Mouse (Mus musculus): ENCODE data around the gene Sned1. TPM values are rescaled to one million over a fixed set of nuclear protein-coding genes. Genes with fewer than 3 reads are reported as not detected.
A peak's percentile ranks its signal among the peaks of the same experiment; 100 is the strongest.
"Not testable (repeated sequence)": the region's sequence is repeated elsewhere in the genome, so short reads cannot be mapped to it uniquely, and the experiment has no call there.

Sned1 gene
- polyA plus RNA-seq, 1 experiment from 2014 or later: 10.4 TPM

GRCm38 (mm10) chr1:93289678-93290214 is 54.1 kb downstream of the Sned1 start:
- Histone ChIP-seq H3K9me3 (no peaks in the 10 kb centered on the region), H3K4me2 (replicated peaks) (no peak overlapping the region), H3K4me1 (no peaks in the 10 kb centered on the region), H3K27me3 (replicated peaks) (no peaks in the 10 kb centered on the region), H3K36me3 (no peaks in the 10 kb centered on the region), H3K9ac (no peak overlapping the region), H3K4me3 (no peak overlapping the region), H3K27ac (no peak overlapping the region)
- no peak for ATAC-seq (ENCODE audit: low FRiP score, low read depth)
- whole genome bisulfite sequencing: 63% methylated on average over 3 of the region's 3 CpGs

DNA sequence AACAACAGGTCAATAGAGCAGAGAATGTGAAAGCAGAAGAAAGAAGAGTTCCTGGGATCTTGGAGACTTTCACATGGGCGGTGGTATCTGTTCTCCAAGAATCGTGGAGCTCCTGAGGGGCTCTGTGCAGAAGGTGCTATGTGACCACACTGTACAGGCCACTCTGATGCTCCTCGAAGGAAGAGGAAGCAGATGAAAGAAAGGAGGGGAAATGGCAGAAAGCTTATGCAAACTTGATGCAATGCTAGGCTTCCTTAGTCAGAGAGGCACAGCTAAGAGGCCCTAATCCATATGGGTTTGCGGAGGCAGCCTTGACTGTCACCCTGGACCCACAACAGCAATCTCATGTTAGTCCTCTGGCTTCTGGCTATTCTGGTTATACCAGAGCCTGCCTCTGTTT is 55.3 kb downstream of the Sned1 start:
- ATAC-seq (ENCODE audit: low FRiP score, low read depth): no peak

DNA sequence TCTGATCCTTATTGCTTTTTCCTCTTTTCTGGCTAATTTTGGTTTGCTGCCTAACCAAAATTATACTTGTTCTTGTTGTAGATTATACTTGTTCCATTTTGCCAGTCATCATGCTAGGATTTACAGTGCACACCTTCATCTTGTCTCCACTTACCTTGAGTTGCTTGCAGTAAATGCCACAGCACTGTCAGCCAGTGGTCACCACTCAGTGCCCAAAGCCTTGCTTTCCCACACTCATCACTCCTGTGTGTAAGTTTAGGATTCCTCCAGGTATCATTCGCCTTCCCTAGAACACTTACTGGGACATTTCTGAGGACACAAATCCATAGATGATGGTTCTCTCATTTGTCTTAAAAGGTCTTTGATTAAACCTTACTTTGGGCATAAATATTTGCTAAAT is 56.0 kb downstream of the Sned1 start:
- no peak overlapping the region for H3K9ac ChIP-seq
- H3K36me3 ChIP-seq: peaks cover 12% of the 10 kb centered on the region; the same call in 1 of the 2 replicates
- no peak overlapping the region for H3K27ac ChIP-seq
- H3K27me3 ChIP-seq (replicated peaks): no peaks in the 10 kb centered on the region
- H3K4me3 ChIP-seq: no peak overlapping the region
- H3K9me3 ChIP-seq: no peaks in the 10 kb centered on the region
- no peak overlapping the region for H3K4me2 ChIP-seq (replicated peaks)
- no peaks in the 10 kb centered on the region for H3K4me1 ChIP-seq
- ATAC-seq (ENCODE audit: low FRiP score, low read depth): no peak
- 90% methylated on average over 1 of the region's 1 CpGs for WGBS

More for the DNA sequence above, 55.3 kb downstream of the Sned1 start:
- 84% methylated on average over 4 of the region's 4 CpGs for WGBS
- H3K9me3 ChIP-seq: no peaks in the 10 kb centered on the region
- H3K4me1 ChIP-seq: no peaks in the 10 kb centered on the region
- no peaks in the 10 kb centered on the region for H3K27me3 ChIP-seq (replicated peaks)
- no peak overlapping the region for H3K9ac ChIP-seq
- H3K36me3 ChIP-seq: peaks cover 6% of the 10 kb centered on the region; the same call in 1 of the 2 replicates
- no peak overlapping the region for H3K4me3 ChIP-seq
- no peak overlapping the region for H3K27ac ChIP-seq
- no peak overlapping the region for H3K4me2 ChIP-seq (replicated peaks)

DNA sequence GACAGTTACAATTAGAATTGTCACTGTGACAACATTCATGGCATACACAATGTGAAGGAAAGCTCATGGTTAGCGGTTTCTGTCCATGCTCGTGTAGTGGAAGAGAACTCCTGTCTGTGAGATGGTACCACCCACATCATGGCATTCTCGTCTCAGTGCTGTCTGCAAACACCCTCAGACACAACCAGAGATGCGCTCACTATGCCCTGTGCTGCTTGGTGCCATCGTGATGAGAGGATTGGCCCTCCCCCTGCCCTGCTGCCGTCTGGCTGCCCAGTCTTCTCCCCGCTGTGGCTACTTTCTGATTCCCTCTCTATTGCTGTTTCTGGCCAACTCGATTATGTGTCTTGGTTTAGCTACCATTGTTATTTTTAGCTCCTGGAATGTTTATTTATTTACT is 56.4 kb downstream of the Sned1 start:
- Histone ChIP-seq H3K27ac (no peak overlapping the region), H3K4me1 (no peaks in the 10 kb centered on the region), H3K4me2 (replicated peaks) (no peak overlapping the region), H3K36me3 (peaks cover 16% of the 10 kb centered on the region; the same call in 1 of the 2 replicates), H3K9me3 (no peaks in the 10 kb centered on the region), H3K27me3 (replicated peaks) (no peaks in the 10 kb centered on the region), H3K4me3 (no peak overlapping the region), H3K9ac (no peak overlapping the region)
- no peak for ATAC-seq (ENCODE audit: low FRiP score, low read depth)
- 85% methylated on average over 8 of the region's 8 CpGs for WGBS

DNA sequence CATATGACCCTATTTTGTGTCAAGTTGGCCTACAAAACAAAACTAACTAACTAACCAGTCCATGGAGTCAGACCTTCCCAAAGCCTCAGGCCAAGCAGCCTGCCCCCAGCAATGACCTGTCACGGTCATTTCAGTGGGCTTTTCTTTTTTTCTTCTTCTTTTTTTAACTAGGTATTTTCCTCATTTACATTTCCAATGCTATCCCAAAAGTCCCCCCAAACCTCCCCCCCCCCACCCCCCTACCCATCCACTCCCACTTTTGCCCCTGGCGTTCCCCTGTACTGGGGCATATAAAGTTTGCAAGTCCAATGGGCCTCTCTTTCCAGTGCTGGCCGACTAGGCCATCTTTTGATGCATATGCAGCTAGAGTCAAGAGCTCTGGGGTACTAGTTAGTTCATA is 58.9 kb downstream of the Sned1 start:
- 83% methylated on average over 3 of the region's 3 CpGs for WGBS
- not testable (repeated sequence) for H3K9ac ChIP-seq, H3K9me3 ChIP-seq

GRCm38 (mm10) chr1:93299791-93300190 is 64.2 kb downstream of the Sned1 start:
- H3K27ac ChIP-seq: no peak overlapping the region
- H3K9ac ChIP-seq: no peak overlapping the region
- no peak for ATAC-seq (ENCODE audit: low FRiP score, low read depth)
- no peak overlapping the region for H3K4me3 ChIP-seq
- H3K27me3 ChIP-seq (replicated peaks): no peaks in the 10 kb centered on the region
- WGBS: 90% methylated on average over 4 of the region's 4 CpGs
- H3K4me1 ChIP-seq: peaks cover 6% of the 10 kb centered on the region
- peaks cover 87% of the 10 kb centered on the region for H3K36me3 ChIP-seq
- no peaks in the 10 kb centered on the region for H3K9me3 ChIP-seq
- no peak overlapping the region for H3K4me2 ChIP-seq (replicated peaks)

More for the DNA sequence above, 58.9 kb downstream of the Sned1 start:
- peaks cover 37% of the 10 kb centered on the region for H3K36me3 ChIP-seq
- H3K4me1 ChIP-seq; H3K27me3 ChIP-seq (replicated peaks); H3K4me2 ChIP-seq (replicated peaks); H3K4me3 ChIP-seq; H3K27ac ChIP-seq; ATAC-seq (ENCODE audit: low FRiP score, low read depth): not testable (repeated sequence)

- 96% methylated on average over 3 of the region's 3 CpGs for WGBS
- Histone ChIP-seq H3K4me2 (replicated peaks) (no peak overlapping the region), H3K4me3 (no peak overlapping the region), H3K9me3 (no peaks in the 10 kb centered on the region), H3K9ac (no peak overlapping the region), H3K27ac (no peak overlapping the region), H3K4me1 (peaks cover 10% of the 10 kb centered on the region), H3K36me3 (peaks cover 85% of the 10 kb centered on the region), H3K27me3 (replicated peaks) (no peaks in the 10 kb centered on the region)
- no peak for ATAC-seq (ENCODE audit: low FRiP score, low read depth)
Measured at GRCm38 (mm10) chr1:93300578-93300977, 64.9 kb downstream of the Sned1 start.

DNA sequence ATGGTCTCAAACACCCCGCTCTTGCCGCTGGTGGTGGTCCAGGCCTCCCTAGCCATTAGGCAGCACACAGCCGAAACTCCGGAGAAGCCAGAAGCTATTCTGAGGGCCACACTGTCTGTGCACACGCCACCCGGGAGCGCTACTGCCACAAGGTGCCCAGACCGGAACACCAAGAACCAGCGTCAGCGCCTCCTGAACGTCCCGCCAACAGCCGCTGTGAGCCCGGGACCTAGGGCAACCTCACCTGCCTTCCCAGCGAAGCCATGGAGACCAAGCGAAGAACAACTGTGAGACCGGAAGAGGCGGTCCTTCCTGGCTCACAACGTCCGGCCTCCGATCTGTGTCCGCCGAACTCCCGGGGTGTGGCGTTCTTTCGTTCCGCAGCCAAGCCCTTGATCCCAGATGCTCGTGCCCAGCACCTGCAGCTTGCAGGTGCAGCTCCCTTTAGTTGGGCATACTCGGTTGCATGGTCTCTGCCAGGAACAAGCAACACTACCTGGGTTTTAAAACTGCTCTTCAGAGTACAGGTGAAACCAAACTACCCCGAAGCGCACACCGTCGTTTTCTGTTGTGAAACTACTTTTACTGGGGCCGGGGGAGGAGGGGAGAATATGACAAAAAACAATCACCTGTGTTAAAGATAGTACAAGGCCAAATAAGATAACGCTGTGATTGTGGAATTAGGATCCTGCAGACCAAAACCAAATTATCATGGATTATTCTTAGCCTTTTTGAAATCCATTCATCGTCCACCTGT is 70.1 kb downstream of the Sned1 start, which contains the start of gene Mterf4:
TSS of gene Mterf4 (minus strand) at position 335 of the 757 bp plus-strand sequence.
- peak; percentile 94 for ATAC-seq (ENCODE audit: low FRiP score, low read depth)
- no peak within 1 kb of the TSS for H3K27ac ChIP-seq

GRCm38 (mm10) chr1:93323973-93324372 is 88.3 kb downstream of the Sned1 start:
- H3K4me3 ChIP-seq: no peak overlapping the region
- no peak overlapping the region for H3K27ac ChIP-seq
- no peak for ATAC-seq (ENCODE audit: low FRiP score, low read depth)
- H3K4me1 ChIP-seq: no peaks in the 10 kb centered on the region
- no peak overlapping the region for H3K4me2 ChIP-seq (replicated peaks)
- H3K36me3 ChIP-seq: peaks cover 73% of the 10 kb centered on the region
- no peak overlapping the region for H3K9ac ChIP-seq
- 92% methylated on average over 6 of the region's 6 CpGs for WGBS
- no peaks in the 10 kb centered on the region for H3K9me3 ChIP-seq
- no peaks in the 10 kb centered on the region for H3K27me3 ChIP-seq (replicated peaks)

More for the DNA sequence above, 70.1 kb downstream of the Sned1 start, which contains the start of gene Mterf4:
- Histone ChIP-seq H3K36me3 (peaks cover 50% of the 10 kb centered on the region), H3K9me3 (no peaks in the 10 kb centered on the region), H3K4me1 (peaks cover 10% of the 10 kb centered on the region), H3K4me2 (replicated peaks) (peak within 1 kb of the TSS; percentile 81), H3K4me3 (peak within 1 kb of the TSS; percentile 69), H3K27me3 (replicated peaks) (no peaks in the 10 kb centered on the region), H3K9ac (peak within 1 kb of the TSS; percentile 76)
- 8% methylated on average over 36 of the region's 36 CpGs for WGBS

DNA sequence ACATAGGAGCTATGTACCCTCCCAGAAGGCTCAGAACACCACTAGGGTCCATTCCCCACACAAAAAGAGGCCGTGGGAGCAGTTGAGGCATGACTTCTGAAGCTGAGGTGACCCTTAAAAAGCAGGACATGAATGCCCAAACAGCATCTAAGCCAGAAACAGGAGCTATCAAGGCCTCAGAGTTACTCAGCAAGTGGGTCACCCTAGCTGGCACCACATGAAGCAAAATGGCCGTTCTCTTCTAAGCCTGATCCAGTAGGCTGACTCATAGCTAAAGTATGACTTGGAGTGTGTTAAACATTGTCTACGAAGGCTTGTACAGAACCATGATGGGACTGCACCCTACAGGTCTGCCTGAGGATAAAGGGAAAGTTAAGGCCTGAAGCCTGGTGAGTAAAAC is 90.8 kb downstream of the Sned1 start:
- Histone ChIP-seq H3K9ac (no peak overlapping the region), H3K36me3 (peaks cover 52% of the 10 kb centered on the region), H3K9me3 (no peaks in the 10 kb centered on the region), H3K4me1 (no peaks in the 10 kb centered on the region), H3K4me3 (no peak overlapping the region), H3K27ac (no peak overlapping the region), H3K27me3 (replicated peaks) (no peaks in the 10 kb centered on the region), H3K4me2 (replicated peaks) (no peak overlapping the region)
- no peak for ATAC-seq (ENCODE audit: low FRiP score, low read depth)
- 90% methylated on average over 3 of the region's 3 CpGs for WGBS

DNA sequence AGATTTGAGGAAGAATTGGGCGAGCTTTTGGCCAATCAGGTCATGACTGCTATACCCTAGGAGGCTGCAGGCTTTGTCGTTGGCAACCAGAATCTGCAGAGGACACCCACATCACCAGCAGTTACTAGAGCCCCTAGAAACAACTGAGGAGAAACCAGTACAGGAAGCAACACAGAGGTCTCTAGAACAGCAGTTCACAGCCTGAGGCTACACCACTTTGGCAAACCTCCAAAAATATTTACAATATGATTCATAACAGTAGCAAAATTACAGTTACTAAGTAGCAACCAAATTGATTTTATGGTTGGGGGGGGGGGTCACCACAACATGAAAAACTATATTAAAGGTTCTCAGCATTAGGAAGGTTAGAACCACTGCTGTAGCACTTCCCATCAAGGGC is 99.0 kb downstream of the Sned1 start:
- Histone ChIP-seq H3K27ac (no peak overlapping the region), H3K9ac (no peak overlapping the region), H3K4me3 (no peak overlapping the region), H3K36me3 (peaks cover 22% of the 10 kb centered on the region), H3K4me2 (replicated peaks) (no peak overlapping the region), H3K4me1 (no peaks in the 10 kb centered on the region), H3K9me3 (no peaks in the 10 kb centered on the region), H3K27me3 (replicated peaks) (no peaks in the 10 kb centered on the region)
- 83% methylated on average over 2 of the region's 2 CpGs for WGBS
- no peak for ATAC-seq (ENCODE audit: low FRiP score, low read depth)

DNA sequence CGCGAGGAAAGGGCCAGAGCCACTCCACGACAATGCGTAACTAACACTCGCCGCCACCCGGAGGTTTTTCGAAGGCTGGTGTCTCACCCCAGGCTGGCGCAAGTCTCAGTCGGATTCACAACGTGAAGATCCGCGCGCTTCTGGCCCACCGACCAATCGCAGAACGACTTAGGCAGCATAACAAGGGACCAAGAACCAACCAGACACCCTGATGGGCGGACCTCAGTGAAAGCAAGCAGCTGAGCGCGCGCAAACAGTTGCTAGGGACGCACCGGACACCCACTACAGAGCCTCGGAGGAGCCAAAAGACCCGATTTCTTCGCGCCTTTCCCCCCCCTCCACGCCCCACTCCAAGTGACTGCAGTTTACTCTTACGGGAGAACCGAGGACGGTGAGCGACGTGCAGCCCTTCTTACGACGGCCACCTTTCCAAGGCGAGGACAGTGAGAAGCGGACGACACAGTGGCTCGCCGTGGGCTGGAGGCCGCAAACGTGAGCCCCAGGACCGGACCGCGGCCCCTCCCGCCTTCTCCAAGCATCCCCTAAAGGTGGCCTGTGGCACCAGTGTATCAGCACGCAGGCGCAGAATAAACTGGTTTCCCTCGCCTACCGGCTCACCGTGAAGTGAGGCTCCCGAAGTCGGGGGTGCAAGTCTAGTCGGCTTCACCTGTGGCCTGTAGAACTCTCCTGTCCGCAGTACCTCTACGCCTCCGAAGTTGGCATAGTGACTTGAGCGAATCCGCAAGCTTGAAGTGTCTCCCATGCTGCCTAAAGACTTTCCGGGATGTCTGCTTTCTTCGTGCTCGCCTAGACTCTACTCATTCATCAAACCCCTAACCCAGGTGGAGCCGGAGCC is 107.2 kb downstream of the Sned1 start, which contains the start of the genes Ppp1r7 and Pask:
TSS of gene Ppp1r7 (plus strand) at position 207 of the 856 bp plus-strand sequence.
TSS of gene Pask (minus strand) at position 835 of the 856 bp plus-strand sequence.
- WGBS: under 1% methylated on average over 63 of the region's 63 CpGs
- no peaks in the 10 kb centered on the region for H3K9me3 ChIP-seq
- H3K36me3 ChIP-seq: peaks cover 15% of the 10 kb centered on the region; the same call in 1 of the 2 replicates
- H3K4me2 ChIP-seq (replicated peaks): peak within 1 kb of the TSS; percentile 85
- peak within 1 kb of the TSS; percentile 81 for H3K9ac ChIP-seq
- no peaks in the 10 kb centered on the region for H3K27me3 ChIP-seq (replicated peaks)
- ATAC-seq (ENCODE audit: low FRiP score, low read depth): peak; percentile 97
- no peak within 1 kb of the TSS for H3K27ac ChIP-seq
- H3K4me3 ChIP-seq: peak within 1 kb of the TSS; percentile 89
- peaks cover 19% of the 10 kb centered on the region for H3K4me1 ChIP-seq

Data from neural tube, embryonic 12.5 days (tissue).